Comparison of ENCODE assay signal across 9 mouse cellular contexts in the genomic region with DNA sequence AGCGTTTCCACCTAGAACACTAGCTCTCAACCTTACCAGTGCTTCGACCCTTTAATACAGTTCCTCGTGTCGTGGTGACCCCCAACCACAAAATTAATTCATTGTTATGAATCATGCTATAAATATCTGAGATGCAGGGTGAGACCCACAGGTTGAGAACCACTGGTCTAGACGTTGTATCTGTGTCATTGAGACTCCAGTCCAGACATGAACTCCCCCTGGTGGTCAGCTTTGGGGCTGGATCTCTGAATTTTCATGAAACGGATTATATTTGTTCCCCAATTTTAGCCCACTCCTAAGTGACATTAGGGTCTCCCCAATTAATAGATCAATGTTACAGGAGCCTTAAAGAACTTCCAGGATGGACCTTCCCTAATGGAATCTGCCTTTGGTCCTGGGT.
A peak's percentile ranks its signal among the peaks of the same experiment; 100 is the strongest.
DNase-seq lines count a peak whose midpoint lies in the region; ATAC-seq and TF ChIP-seq lines count a peak whose summit lies in the region.
"Had no signal": no experiment of that assay in that cellular context is flagged by ENCODE, and none has a peak within 500 bp of the region (broad histone marks: within the 10 kb centered on the region; RNA-seq: fewer than 3 reads in every experiment).

No protein-coding gene starts in this region.

- 74% methylated on average over 6 of the region's 6 CpGs for WGBS in forebrain, embryonic 13.5 days
- 69% methylated on average over 6 of the region's 6 CpGs for WGBS in forebrain, embryonic 16.5 days
- 72% methylated on average over 6 of the region's 6 CpGs for WGBS in midbrain, embryonic 14.5 days
- WGBS in midbrain, embryonic 11.5 days, result 75% methylated on average over 6 of the region's 6 CpGs
- WGBS in lung, embryonic 14.5 days, result 71% methylated on average over 6 of the region's 6 CpGs

- DNase-seq in midbrain, embryonic 14.5 days, result peak; percentile 80
- no peak for DNase-seq in midbrain, embryonic 11.5 days (ENCODE audit: low spot score, missing footprints)
- DNase-seq in adrenal gland, postnatal 10 days, result peak; percentile 60
- DNase-seq in lung, embryonic 14.5 days, result peak; percentile 70
- peak; percentile 46 for DNase-seq in thymus, postnatal 14 days

- no peak overlapping the region for H3K4me3 ChIP-seq in forebrain, embryonic 13.5 days
- no peak overlapping the region for H3K4me3 ChIP-seq in forebrain, embryonic 16.5 days (replicated peaks; ENCODE audit: low read length)
- no peak overlapping the region for H3K4me3 ChIP-seq in midbrain, embryonic 14.5 days (replicated peaks; ENCODE audit: low read depth, low read length)
- no peak overlapping the region for H3K4me3 ChIP-seq in midbrain, embryonic 11.5 days (ENCODE audit: low read depth, low read length)
- no peak overlapping the region for H3K4me3 ChIP-seq in lung, embryonic 14.5 days (ENCODE audit: low read depth, low read length)
- H3K4me3 ChIP-seq: limb, embryonic 15.5 days had no signal

- no peaks in the 10 kb centered on the region for H3K27me3 ChIP-seq in forebrain, embryonic 13.5 days
- H3K27me3 ChIP-seq in forebrain, embryonic 16.5 days (replicated peaks; ENCODE audit: control insufficient read depth, insufficient read depth, low read length), result no peaks in the 10 kb centered on the region
- no peaks in the 10 kb centered on the region for H3K27me3 ChIP-seq in midbrain, embryonic 14.5 days (ENCODE audit: control insufficient read depth, insufficient read depth, low read length)
- no peaks in the 10 kb centered on the region for H3K27me3 ChIP-seq in midbrain, embryonic 11.5 days (ENCODE audit: control insufficient read depth, insufficient read depth, low read length)
- no peaks in the 10 kb centered on the region for H3K27me3 ChIP-seq in lung, embryonic 14.5 days (ENCODE audit: insufficient read depth, low read length)
- H3K27me3 ChIP-seq: limb, embryonic 15.5 days had no signal

- no peaks in the 10 kb centered on the region for H3K36me3 ChIP-seq in forebrain, embryonic 13.5 days (ENCODE audit: poor library complexity, severe bottlenecking)
- no peaks in the 10 kb centered on the region for H3K36me3 ChIP-seq in forebrain, embryonic 16.5 days (ENCODE audit: control insufficient read depth, insufficient read depth)
- no peaks in the 10 kb centered on the region for H3K36me3 ChIP-seq in midbrain, embryonic 14.5 days (ENCODE audit: control insufficient read depth, insufficient read depth, low read length)
- no peaks in the 10 kb centered on the region for H3K36me3 ChIP-seq in midbrain, embryonic 11.5 days (ENCODE audit: control insufficient read depth, insufficient read depth, low read length)
- H3K36me3 ChIP-seq in lung, embryonic 14.5 days (ENCODE audit: insufficient read depth), result no peaks in the 10 kb centered on the region
- H3K36me3 ChIP-seq: limb, embryonic 15.5 days had no signal

- ATAC-seq in forebrain, embryonic 13.5 days, result peak; percentile 41; the same call in 1 of the 2 replicates
- no peak for ATAC-seq in forebrain, embryonic 16.5 days
- ATAC-seq in midbrain, embryonic 14.5 days (ENCODE audit: low FRiP score, low TSS enrichment), result no peak
- no peak for ATAC-seq in midbrain, embryonic 11.5 days (ENCODE audit: low FRiP score)
- ATAC-seq in granulocyte monocyte progenitor cell, adult 5-6 weeks (replicated peaks; ENCODE audit: poor library complexity, severe bottlenecking), result 0 out of 2 replicates have a peak, but pooled peaks have one; percentile 30
- ATAC-seq in lung, embryonic 14.5 days (ENCODE audit: insufficient read depth), result no peak

- peak; percentile 65 for TF ChIP-seq CTCF in lung, embryonic 14.5 days (IDR thresholded peaks at IDR 0.05; ENCODE audit: low read depth)

- no peak overlapping the region for H3K4me2 ChIP-seq in forebrain, embryonic 13.5 days
- no peak overlapping the region for H3K4me2 ChIP-seq in forebrain, embryonic 16.5 days (ENCODE audit: low read length)
- H3K4me2 ChIP-seq in midbrain, embryonic 14.5 days (ENCODE audit: low read length), result no peak overlapping the region
- no peak overlapping the region for H3K4me2 ChIP-seq in midbrain, embryonic 11.5 days
- no peak overlapping the region for H3K4me2 ChIP-seq in lung, embryonic 14.5 days
- H3K4me2 ChIP-seq: limb, embryonic 15.5 days had no signal

- H3K4me1 ChIP-seq in forebrain, embryonic 13.5 days, result no peaks in the 10 kb centered on the region
- no peaks in the 10 kb centered on the region for H3K4me1 ChIP-seq in forebrain, embryonic 16.5 days (replicated peaks; ENCODE audit: control insufficient read depth, insufficient read depth, low read length)
- H3K4me1 ChIP-seq in midbrain, embryonic 14.5 days (ENCODE audit: control insufficient read depth, insufficient read depth, low read length), result no peaks in the 10 kb centered on the region
- H3K4me1 ChIP-seq in midbrain, embryonic 11.5 days (ENCODE audit: control insufficient read depth, insufficient read depth, low read length), result no peaks in the 10 kb centered on the region; the same call in 1 of the 2 replicates
- H3K4me1 ChIP-seq in lung, embryonic 14.5 days (ENCODE audit: insufficient read depth), result no peaks in the 10 kb centered on the region
- H3K4me1 ChIP-seq: limb, embryonic 15.5 days had no signal

- H3K9ac ChIP-seq in forebrain, embryonic 13.5 days, result no peak overlapping the region
- H3K9ac ChIP-seq in forebrain, embryonic 16.5 days (replicated peaks; ENCODE audit: low read depth, low read length), result no peak overlapping the region
- no peak overlapping the region for H3K9ac ChIP-seq in midbrain, embryonic 14.5 days (replicated peaks; ENCODE audit: low read length)
- no peak overlapping the region for H3K9ac ChIP-seq in midbrain, embryonic 11.5 days (ENCODE audit: low read length)
- H3K9ac ChIP-seq in lung, embryonic 14.5 days, result no peak overlapping the region
- H3K9ac ChIP-seq: limb, embryonic 15.5 days had no signal

- no peaks in the 10 kb centered on the region for H3K9me3 ChIP-seq in forebrain, embryonic 13.5 days (replicated peaks)
- H3K9me3 ChIP-seq in forebrain, embryonic 16.5 days (ENCODE audit: control insufficient read depth, low read length), result no peaks in the 10 kb centered on the region
- no peaks in the 10 kb centered on the region for H3K9me3 ChIP-seq in midbrain, embryonic 14.5 days (ENCODE audit: control insufficient read depth, low read length)
- no peaks in the 10 kb centered on the region for H3K9me3 ChIP-seq in midbrain, embryonic 11.5 days (ENCODE audit: control insufficient read depth, low read length)
- H3K9me3 ChIP-seq in lung, embryonic 14.5 days (ENCODE audit: low read depth, low read length), result 0 out of 2 replicates have a peak, but pooled peaks cover 6% of the 10 kb centered on the region
- H3K9me3 ChIP-seq: limb, embryonic 15.5 days had no signal

- H3K27ac ChIP-seq in forebrain, embryonic 13.5 days, result no peak overlapping the region
- H3K27ac ChIP-seq in forebrain, embryonic 16.5 days (ENCODE audit: low read length), result no peak overlapping the region
- no peak overlapping the region for H3K27ac ChIP-seq in midbrain, embryonic 14.5 days (replicated peaks; ENCODE audit: low read depth, low read length)
- no peak overlapping the region for H3K27ac ChIP-seq in midbrain, embryonic 11.5 days (ENCODE audit: low read depth, low read length)
- H3K27ac ChIP-seq in lung, embryonic 14.5 days (ENCODE audit: low read depth), result no peak overlapping the region
- H3K27ac ChIP-seq: limb, embryonic 15.5 days had no signal

Comparison
In these comparisons a context has a peak if more than half of its experiments do, and no peak if none do; other contexts are left out.
1. ATAC-seq: peak in forebrain, embryonic 13.5 days (single experiment) and granulocyte monocyte progenitor cell, adult 5-6 weeks (single experiment); none in forebrain, embryonic 16.5 days (single experiment), midbrain, embryonic 14.5 days (single experiment), midbrain, embryonic 11.5 days (single experiment) and lung, embryonic 14.5 days (single experiment).